Mouse (Mus musculus) E14TG2a.4 (cell line): ENCODE data around the gene Gm21985.
"Not testable (repeated sequence)": the region's sequence is repeated elsewhere in the genome, so short reads cannot be mapped to it uniquely, and the experiment has no call there.

Experiments
- H3K27me3 ChIP-seq: 2 replicates; pipeline ENCODE4 v1.6.1; 2014; ENCODE audit warnings: low read length, control low read depth; ENCODE audit not compliant: insufficient read depth
- H3K36me3 ChIP-seq: 2 replicates; pipeline ENCODE4 v1.6.1; 2014; ENCODE audit warnings: low read length, control low read depth; ENCODE audit not compliant: insufficient read depth
- H3K4me1 ChIP-seq: replicated peaks from 2 replicates; pipeline ENCODE4 v1.6.1; 2014; ENCODE audit warnings: low read depth, low read length, control low read depth
- H3K4me3 ChIP-seq: replicated peaks from 2 replicates; pipeline ENCODE4 v1.5.1; 2014; ENCODE audit warnings: mild to moderate bottlenecking, low read length
- H3K9me3 ChIP-seq: 2 replicates; pipeline ENCODE4 v1.6.1; 2014; ENCODE audit warnings: low read length, control low read depth
- CTCF ChIP-seq: conservative IDR thresholded peaks from 2 replicates; pipeline ENCODE4 v1.5.1; 2014; ENCODE audit warnings: low read length
- NANOG ChIP-seq: IDR thresholded peaks from 2 replicates; pipeline ENCODE4 v1.6.1; 2014; ENCODE audit warnings: borderline replicate concordance, low read length, mixed read lengths
- POU5F1 ChIP-seq: IDR thresholded peaks from 2 replicates; pipeline ENCODE4 v1.6.1; 2014; ENCODE audit warnings: low read length, borderline replicate concordance

The Gm21985 gene

GRCm38 (mm10) chr2:112429665-112430064 lies 163.6 kb downstream of the Gm21985 start:
- no peak overlapping the region for H3K4me3 ChIP-seq
- no peaks in the 10 kb centered on the region for H3K36me3 ChIP-seq
- TF ChIP-seq CTCF (no peak), POU5F1 (no peak), NANOG (no peak)
- peaks cover 8% of the 10 kb centered on the region for H3K4me1 ChIP-seq
- peaks cover 3% of the 10 kb centered on the region; the same call in 1 of the 2 replicates for H3K27me3 ChIP-seq
- no peaks in the 10 kb centered on the region for H3K9me3 ChIP-seq

- Histone ChIP-seq H3K9me3 (no peaks in the 10 kb centered on the region), H3K4me1 (peaks cover 8% of the 10 kb centered on the region), H3K27me3 (peaks cover 3% of the 10 kb centered on the region; the same call in 1 of the 2 replicates), H3K36me3 (no peaks in the 10 kb centered on the region), H3K4me3 (no peak overlapping the region)
- TF ChIP-seq NANOG (no peak), CTCF (no peak), POU5F1 (no peak)
These were observed 164.3 kb downstream of the Gm21985 start for GRCm38 (mm10) chr2:112430403-112430802.

DNA sequence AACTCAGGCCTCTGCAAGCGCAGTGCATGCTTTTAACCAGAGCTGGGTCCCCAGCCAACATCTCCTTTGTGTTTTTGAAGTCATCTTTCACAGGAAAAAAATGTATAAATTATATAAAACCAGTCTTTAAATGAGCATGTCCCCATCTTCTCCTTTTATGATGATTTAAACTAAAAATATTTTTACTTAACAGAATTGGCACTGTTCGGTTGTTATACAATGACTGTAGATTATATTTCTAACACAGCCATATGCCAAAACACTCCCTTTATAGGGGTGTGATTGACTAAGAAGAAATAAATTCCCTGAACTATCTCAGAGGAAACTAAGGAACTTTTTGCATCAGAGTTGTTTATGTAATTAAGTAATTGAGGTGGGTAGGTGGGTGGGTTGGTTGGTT lies 166.4 kb downstream of the Gm21985 start:
- no peak for TF ChIP-seq POU5F1
- TF ChIP-seq CTCF: no peak
- no peak for TF ChIP-seq NANOG
- Histone ChIP-seq H3K9me3 (no peaks in the 10 kb centered on the region), H3K4me3 (no peak overlapping the region), H3K36me3 (no peaks in the 10 kb centered on the region), H3K4me1 (peaks cover 8% of the 10 kb centered on the region), H3K27me3 (peaks cover 2% of the 10 kb centered on the region; the same call in 1 of the 2 replicates)

- Histone ChIP-seq H3K4me3 (no peak overlapping the region), H3K9me3 (no peaks in the 10 kb centered on the region), H3K27me3 (no peaks in the 10 kb centered on the region), H3K4me1 (peaks cover 8% of the 10 kb centered on the region), H3K36me3 (no peaks in the 10 kb centered on the region)
- TF ChIP-seq NANOG (no peak), CTCF (no peak), POU5F1 (no peak)
These were observed 167.2 kb downstream of the Gm21985 start for GRCm38 (mm10) chr2:112433359-112433758.

DNA sequence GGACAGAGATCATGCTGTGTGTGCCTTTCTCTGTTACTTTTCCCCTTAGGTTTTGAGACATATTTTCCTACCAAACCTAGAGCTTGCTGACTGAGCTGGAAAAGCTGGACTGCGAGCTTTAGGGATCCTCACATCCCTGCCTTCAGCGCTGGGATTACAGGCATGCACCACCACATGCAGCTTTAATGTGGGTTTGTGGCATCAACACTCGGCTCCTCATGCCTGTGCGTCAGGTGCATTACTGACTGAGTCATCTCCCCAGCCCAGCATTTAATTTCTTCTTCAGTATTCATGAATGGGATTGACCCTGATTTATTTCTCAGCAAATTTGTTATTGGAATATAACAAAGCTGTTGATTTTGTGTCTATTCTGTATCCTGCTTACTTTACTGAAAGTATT lies 170.2 kb downstream of the Gm21985 start:
- Histone ChIP-seq H3K36me3 (no peaks in the 10 kb centered on the region), H3K4me3 (no peak overlapping the region), H3K9me3 (no peaks in the 10 kb centered on the region), H3K4me1 (peaks cover 8% of the 10 kb centered on the region), H3K27me3 (no peaks in the 10 kb centered on the region)
- TF ChIP-seq CTCF: no peak
- no peak for TF ChIP-seq NANOG
- TF ChIP-seq POU5F1: no peak

- Histone ChIP-seq H3K9me3 (no peaks in the 10 kb centered on the region), H3K4me1 (peaks cover 8% of the 10 kb centered on the region), H3K27me3 (no peaks in the 10 kb centered on the region), H3K36me3 (no peaks in the 10 kb centered on the region), H3K4me3 (no peak overlapping the region)
- no peak for TF ChIP-seq NANOG
- no peak for TF ChIP-seq CTCF
- TF ChIP-seq POU5F1: no peak
These were observed 171.5 kb downstream of the Gm21985 start for GRCm38 (mm10) chr2:112437589-112437988.

DNA sequence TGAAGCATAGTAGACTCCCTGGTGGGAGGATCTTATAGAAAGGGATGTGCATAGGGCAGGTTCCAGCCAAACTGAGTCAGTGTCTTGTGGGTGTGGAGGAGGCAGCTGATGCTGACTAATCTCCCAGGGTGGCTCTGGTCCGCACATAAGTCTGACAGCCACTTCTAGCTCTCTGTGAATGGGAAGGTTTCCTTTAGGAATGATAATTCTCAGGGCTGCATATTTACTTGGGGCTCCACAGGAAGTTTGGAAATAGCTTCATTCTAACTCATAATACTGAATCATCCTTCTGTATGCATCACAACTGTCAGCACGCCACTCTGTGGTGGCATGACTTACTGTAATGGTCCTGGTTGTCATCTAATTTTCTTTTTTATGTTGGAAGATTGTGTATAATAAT lies 177.4 kb downstream of the Gm21985 start:
- no peaks in the 10 kb centered on the region for H3K4me1 ChIP-seq
- TF ChIP-seq NANOG (no peak), CTCF (no peak), POU5F1 (no peak)
- no peak overlapping the region for H3K4me3 ChIP-seq
- no peaks in the 10 kb centered on the region for H3K27me3 ChIP-seq
- H3K36me3 ChIP-seq: no peaks in the 10 kb centered on the region
- H3K9me3 ChIP-seq: no peaks in the 10 kb centered on the region

GRCm38 (mm10) chr2:112445511-112445910 lies 179.4 kb downstream of the Gm21985 start:
- H3K27me3 ChIP-seq: no peaks in the 10 kb centered on the region
- no peaks in the 10 kb centered on the region for H3K9me3 ChIP-seq
- TF ChIP-seq POU5F1: no peak
- no peak for TF ChIP-seq NANOG
- no peak for TF ChIP-seq CTCF
- no peak overlapping the region for H3K4me3 ChIP-seq
- H3K36me3 ChIP-seq: no peaks in the 10 kb centered on the region
- H3K4me1 ChIP-seq: no peaks in the 10 kb centered on the region

DNA sequence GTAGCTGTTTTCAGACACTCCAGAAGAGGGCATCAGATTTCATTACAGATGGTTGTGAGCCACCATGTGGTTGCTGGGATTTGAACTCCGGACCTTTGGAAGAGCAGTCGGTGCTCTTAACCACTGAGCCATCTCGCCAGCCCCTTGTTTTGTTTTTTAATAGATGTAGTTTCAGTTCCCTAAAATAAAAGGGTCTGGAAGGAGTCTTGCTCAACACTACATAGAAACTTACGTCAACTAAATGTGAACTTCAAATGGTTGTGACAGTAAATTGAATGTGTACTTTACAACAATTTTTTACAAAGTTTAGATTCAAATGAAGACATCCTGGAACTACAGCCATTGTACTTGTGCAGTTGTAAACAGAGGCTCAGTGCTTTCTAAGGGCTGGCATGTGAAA lies 181.9 kb downstream of the Gm21985 start:
- H3K27me3 ChIP-seq, H3K4me1 ChIP-seq, H3K9me3 ChIP-seq, H3K36me3 ChIP-seq, H3K4me3 ChIP-seq: not testable (repeated sequence)
